Mouse (Mus musculus): Measurements from ENCODE around the gene Sema6c.
A peak's percentile ranks its signal among the peaks of the same experiment; 100 is the strongest.

Sema6c gene

DNA sequence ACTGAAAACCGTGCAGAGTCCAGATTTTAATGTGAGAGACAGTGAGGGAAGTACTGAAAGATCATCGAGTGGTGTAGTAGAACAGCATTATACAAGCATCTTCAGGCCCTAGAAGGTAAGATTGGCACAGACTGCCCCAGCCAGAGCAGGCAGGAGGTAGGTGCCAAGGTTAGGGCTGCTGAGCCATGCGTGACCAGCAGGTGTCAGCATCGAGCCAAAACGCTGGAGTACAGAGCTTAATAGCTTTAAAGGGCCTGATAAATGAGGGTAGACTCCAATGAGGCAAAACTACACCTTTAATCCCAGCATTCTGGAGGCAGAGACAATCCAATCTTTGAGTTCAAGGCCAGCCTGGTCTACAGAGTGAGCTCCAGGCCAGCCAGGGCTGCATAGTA lies 17.6 kb upstream of the Sema6c start:
- peak in 1 of 2 experiments; percentile 89 for DNase-seq (ENCODE audit: low spot score in 2 of 2)

DNA sequence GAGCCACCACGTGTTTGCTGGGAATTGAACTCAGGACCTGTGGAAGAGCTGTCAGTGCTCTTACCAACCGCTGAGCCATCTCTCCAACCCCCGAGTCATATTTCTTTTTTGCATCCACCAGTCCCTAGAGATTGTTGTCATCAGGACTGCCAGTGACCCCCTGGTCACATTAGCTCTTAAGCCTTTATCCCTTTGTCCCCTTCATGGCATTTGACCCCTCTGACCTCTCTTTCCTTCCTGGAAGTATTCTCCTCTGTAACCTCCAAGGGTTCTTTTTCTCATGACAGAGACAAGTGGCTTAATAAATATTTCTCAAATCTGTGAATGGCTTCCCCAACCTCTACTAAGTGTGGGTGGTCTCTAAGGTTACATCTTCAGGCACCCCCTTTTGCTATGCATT lies 12.3 kb upstream of the Sema6c start:
- DNase-seq (ENCODE audit: low spot score in 2 of 2): no peak

- DNase-seq (ENCODE audit: low spot score in 2 of 2): no peak
These were observed 6.4 kb upstream of the Sema6c start for GRCm38 (mm10) chr3:95153874-95154273.

- DNase-seq (ENCODE audit: low spot score in 2 of 2): no peak
These were observed 708 bp upstream of the Sema6c start for GRCm38 (mm10) chr3:95159511-95159986.

DNA sequence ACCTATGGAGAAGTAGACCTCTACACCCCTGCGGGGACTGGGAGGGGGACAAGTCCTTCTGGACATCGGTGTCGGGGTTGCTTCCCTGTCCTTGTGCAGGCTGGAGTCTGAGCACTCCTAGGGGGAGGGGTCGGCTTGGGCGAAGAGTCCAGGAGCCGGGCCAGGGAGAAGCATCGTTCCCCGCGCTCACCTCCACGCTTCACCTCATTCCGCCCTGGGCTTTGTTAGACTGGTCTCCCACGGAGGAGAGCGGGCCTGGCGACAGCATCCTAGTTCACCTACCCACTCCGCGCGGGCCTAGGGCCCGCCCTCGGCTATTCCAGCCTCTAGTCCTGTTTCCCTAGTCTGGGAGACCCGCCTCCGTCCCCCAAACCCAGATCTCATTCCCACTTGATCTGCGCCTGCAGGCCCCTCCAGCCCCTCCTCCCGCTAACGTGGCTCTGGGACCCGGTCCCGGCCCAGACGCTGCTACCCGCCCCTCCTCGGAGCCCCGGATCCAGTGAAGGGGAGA lies 839 bp downstream of the Sema6c start:
- no peak for DNase-seq (ENCODE audit: low spot score in 2 of 2)

DNA sequence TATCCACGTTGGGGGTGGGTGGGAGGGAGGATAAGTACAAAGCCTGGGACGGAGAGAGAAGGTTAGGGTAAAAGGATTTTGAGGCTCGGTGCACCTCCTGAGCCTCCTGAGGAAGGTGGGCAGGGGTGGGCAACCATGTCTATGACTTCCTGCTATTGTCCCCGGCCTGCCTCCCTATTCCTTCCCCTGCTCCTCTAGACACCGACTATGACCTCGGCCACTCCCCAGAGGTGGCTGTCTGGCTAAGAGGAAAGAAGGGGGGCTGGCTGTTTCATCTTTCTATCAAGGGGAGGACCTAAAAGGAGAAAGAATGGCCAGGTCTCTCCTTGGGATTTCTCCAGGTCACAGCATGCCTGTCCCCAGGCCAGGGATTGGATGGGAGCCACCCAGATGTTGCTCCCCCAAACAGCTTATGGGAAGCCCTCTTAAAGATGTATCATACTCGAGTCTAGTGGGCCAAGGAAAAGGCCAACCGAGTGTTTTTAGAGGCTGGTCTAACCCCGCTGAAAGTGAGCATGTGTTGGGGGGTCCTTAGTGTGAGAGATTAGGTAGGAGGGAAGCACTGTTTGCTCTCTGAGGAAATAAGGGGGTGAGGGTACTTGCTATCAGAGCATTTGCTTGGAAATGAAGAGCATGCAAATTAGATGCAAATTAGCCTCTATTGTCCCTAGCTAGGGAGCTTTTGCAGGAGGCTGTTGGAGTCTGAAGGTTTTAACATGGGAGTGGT lies 1.5 kb downstream of the Sema6c start:
- no peak for DNase-seq (ENCODE audit: low spot score in 2 of 2)

GRCm38 (mm10) chr3:95162345-95162628 lies 2.0 kb downstream of the Sema6c start:
- DNase-seq (ENCODE audit: low spot score in 2 of 2): no peak

DNA sequence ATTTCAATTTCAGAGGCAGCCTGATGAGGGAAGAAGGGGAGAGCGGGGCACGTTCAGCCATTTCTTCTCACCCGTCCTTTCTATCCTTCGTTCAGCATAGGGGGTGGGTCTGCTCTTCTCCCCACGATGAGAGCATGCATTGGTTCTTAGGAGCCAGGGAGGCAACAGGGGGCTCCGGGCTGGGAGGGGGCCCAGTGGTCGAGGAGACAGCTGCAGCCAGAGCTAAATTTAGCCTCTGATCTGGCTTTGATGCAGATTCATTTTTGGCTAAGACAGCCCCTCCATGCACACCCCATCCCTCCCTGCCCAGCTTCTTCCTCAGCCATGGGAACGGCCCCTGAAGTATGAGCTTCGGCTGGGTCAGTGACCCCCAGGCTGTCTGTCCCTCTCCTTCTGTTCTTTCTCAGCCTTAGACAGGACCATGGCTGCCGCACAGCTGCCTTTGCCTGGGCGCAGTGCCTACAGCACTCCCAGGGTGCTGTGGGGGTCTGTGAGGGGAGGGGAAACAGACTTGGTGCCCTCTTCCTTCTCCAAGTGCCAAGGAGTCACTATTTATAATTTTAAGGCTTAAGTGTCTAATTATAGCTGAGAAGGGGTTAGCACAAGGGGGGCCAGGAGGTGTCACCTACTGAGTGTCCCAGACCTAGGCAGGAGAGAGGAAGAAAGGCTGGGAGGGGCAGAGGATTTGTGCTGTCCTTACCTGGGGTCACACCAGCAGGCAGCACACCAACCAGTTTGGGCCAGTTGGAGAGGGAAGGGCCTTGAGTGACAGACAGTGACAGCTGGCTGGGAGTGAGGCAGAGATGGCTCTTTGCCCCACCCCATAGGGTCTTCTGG lies 3.4 kb downstream of the Sema6c start:
- DNase-seq (ENCODE audit: low spot score in 2 of 2): no peak

GRCm38 (mm10) chr3:95164256-95164550 lies 3.9 kb downstream of the Sema6c start:
- no peak for DNase-seq (ENCODE audit: low spot score in 2 of 2)

DNA sequence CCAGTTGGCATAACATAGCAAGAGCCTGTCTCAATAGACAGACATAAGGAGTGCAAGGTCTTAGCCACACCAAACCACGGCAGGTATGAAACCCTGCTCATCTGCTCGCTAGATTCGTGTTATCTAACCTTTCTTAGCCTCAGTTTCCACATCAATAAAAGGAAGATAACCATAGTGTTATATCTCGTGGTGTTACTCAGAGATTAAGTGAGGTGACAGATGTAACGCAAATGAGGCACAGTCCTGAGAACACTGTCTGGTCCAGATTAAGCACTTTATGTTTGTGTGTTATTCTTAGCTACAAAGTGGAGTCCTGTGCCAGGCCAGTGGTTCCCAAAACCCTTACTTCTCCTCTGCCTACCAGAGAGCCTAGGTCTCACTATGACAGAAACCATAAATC lies 4.6 kb downstream of the Sema6c start:
- DNase-seq (ENCODE audit: low spot score in 2 of 2): no peak

DNA sequence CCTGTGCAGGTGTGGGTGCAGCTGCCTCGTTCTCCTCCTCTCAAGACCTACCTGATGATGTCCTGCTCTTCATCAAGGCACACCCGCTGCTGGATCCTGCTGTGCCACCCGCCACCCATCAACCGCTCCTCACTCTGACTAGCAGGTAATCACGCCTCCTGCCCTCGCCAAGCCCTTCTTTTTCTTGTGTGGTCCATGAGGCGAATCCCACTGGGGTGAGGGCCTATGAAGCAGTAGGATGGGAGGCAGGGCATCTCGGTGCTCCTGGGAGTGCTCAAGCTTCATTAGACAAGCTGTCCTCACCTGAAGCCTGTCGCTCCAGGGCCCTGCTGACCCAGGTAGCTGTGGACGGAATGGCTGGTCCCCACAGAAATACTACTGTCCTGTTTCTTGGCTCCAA lies 9.7 kb downstream of the Sema6c start:
- no peak for DNase-seq (ENCODE audit: low spot score in 2 of 2)

DNA sequence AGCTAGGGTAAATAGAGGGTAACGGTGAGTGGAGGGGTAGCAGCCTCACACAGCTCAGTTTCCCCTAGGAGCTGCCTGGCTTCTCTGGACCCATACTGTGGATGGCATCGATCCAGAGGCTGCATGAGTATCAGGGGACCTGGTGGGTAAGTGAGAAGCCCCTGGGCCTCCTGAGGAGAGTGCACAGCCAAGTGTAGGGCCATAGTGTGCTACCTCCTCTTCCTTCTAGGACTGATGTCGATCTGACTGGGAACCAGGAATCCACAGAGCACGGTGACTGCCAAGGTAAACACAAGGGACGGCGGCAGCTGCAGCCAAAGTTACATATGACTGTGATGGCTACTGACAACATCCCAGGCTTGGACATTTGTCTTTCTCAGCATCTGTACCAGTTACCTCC lies 10.8 kb downstream of the Sema6c start:
- DNase-seq (ENCODE audit: low spot score in 2 of 2): no peak

DNA sequence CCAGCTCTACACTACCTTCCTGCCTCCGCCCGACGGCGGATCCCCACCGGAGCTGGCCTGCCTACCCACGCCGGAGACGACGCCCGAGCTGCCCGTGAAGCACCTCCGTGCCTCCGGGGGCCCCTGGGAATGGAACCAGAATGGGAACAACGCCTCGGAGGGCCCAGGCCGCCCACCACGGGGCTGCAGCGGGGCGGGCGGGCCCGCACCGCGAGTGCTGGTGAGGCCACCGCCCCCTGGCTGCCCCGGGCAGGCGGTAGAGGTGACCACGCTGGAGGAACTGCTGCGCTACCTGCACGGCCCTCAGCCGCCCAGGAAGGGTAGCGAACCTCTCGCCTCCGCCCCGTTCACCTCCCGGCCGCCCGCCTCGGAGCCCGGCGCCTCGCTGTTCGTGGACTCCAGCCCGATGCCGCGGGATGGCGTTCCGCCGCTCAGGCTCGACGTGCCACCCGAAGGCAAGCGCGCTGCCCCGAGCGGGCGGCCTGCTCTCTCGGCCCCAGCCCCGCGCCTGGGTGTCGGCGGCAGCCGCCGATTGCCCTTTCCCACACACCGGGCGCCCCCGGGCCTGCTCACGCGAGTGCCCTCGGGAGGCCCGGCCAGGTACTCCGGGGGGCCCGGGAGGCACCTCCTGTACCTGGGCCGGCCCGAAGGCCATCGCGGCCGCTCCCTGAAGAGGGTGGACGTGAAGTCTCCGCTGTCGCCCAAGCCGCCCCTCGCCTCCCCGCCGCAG lies 12.4 kb downstream of the Sema6c start:
- DNase-seq (ENCODE audit: low spot score in 2 of 2): no peak

GRCm38 (mm10) chr3:95173256-95173949 lies 13.1 kb downstream of the Sema6c start:
- no peak for DNase-seq (ENCODE audit: low spot score in 2 of 2)

GRCm38 (mm10) chr3:95174011-95174592 lies 13.8 kb downstream of the Sema6c start:
- DNase-seq (ENCODE audit: low spot score in 2 of 2): peak in 1 of 2 experiments; percentile 79

GRCm38 (mm10) chr3:95176500-95176899 lies 16.2 kb downstream of the Sema6c start:
- DNase-seq (ENCODE audit: low spot score in 2 of 2): no peak

DNA sequence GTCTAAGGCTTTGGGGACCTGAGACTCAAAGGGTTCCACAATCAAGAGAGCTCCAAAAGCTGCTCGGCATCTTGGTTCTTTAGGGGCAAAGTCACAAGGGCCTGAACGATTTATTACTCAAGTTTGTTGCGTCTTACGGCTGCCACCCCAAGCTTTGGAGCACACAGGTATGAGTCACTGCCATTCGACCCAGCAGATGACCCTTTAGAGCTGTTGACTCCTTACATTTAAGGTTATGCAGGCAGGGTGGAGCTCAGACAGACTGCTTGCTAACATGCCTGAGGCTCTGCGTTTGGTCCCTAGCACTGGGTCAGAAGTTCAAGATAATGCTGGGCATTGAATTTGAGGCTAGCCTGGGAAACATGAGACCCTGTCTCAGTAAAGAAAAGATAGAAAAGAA lies 17.3 kb downstream of the Sema6c start:
- no peak for DNase-seq (ENCODE audit: low spot score in 2 of 2)

GRCm38 (mm10) chr3:95178948-95179347 lies 18.7 kb downstream of the Sema6c start:
- DNase-seq (ENCODE audit: low spot score in 2 of 2): no peak

DNA sequence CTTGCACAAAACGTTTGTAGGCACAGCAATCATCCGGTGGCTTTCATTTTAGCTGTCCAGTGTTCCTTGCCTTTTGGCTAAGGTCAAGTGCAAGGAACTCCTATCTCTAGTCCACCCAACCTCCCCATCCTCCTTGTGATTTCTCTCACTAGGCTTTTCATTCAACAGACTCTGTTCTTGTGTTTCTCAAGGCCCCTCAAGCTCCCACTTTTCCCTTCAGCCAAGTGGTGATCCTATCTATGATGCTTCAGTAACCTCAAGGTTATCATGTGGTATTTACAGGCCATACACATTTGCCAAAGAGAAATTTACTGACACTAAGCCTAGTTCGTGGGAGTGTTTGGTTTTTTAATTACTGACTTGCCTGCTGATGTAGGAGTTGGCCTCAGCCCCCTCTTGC lies 19.6 kb downstream of the Sema6c start:
- DNase-seq (ENCODE audit: low spot score in 2 of 2): no peak

DNA sequence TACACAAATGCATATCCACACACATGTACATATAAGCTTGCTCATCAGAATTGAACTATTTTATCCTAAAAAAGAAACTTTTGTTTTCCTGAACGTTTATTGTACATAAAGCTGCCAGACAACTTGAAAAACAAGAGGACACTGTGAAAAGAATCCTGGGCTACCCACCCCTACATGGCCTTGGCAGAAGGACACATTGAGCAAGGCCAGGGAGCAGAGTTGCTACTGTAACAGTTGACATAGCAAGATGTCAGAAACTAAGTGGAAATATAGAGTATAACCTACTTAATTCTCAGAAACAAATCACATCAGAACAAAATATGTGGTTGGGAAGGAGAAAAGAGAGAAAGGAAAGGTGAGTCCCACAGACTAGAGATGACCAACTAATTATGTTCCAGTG lies 21.6 kb downstream of the Sema6c start:
- no peak for DNase-seq (ENCODE audit: low spot score in 2 of 2)

DNA sequence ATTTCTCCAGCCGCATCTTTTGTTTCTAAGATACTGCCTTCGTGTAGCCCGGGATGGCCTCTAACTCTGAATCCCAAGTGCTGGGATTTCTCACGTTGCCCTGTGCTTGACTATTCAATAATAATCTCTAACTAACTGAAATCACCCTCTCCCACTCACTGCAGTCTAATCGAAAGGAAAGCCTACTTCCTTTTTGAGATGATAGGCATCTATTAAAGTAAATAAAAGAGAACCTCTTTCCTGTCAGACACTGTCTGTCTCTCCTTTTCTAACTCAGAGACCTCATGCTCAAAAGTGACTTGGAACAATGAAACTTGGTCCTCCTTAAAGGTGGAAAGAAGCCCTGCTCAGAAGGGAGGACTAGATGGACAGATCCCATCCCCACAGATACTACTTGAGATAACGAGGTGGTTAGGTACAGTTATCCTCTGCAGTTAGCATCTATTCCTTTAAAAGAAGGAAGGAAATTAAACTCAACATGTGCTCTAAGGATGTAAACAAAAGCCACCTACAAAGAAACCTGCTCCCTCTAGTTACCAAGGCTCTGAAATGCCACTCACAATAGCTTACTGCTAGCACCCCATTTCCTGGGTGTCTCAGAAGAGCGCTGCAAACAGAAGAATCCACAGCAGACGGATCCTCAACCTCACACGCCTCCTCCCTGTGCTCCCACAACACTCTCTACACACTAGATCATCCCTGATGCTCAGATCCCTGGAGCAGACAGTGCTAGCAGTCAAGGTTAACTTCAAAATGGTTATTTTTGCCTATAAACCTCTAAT lies 24.7 kb downstream of the Sema6c start:
- no peak for DNase-seq (ENCODE audit: low spot score in 2 of 2)
